Mouse (Mus musculus): ENCODE measurements around the gene Tango2.
A peak's percentile ranks its signal among the peaks of the same experiment; 100 is the strongest.

Gene Tango2

GRCm38 (mm10) chr16:18383045-18383726, 35.3 kb upstream of the Tango2 start:
- no peak for DNase-seq (ENCODE audit: low read depth)

GRCm38 (mm10) chr16:18381621-18382258, 33.8 kb upstream of the Tango2 start:
- DNase-seq (ENCODE audit: low read depth): no peak

- DNase-seq (ENCODE audit: low read depth): no peak
Observed at GRCm38 (mm10) chr16:18380495-18381063, 32.7 kb upstream of the Tango2 start.

- no peak for DNase-seq (ENCODE audit: low read depth)
Observed at GRCm38 (mm10) chr16:18379338-18380001, 31.6 kb upstream of the Tango2 start.

GRCm38 (mm10) chr16:18378489-18378888, 30.6 kb upstream of the Tango2 start:
- DNase-seq (ENCODE audit: low read depth): no peak

- no peak for DNase-seq (ENCODE audit: low read depth)
Observed at GRCm38 (mm10) chr16:18377203-18377602, 29.3 kb upstream of the Tango2 start.

GRCm38 (mm10) chr16:18376297-18376954, 28.5 kb upstream of the Tango2 start:
- DNase-seq (ENCODE audit: low read depth): no peak

GRCm38 (mm10) chr16:18373632-18374031, 25.7 kb upstream of the Tango2 start:
- no peak for DNase-seq (ENCODE audit: low read depth)

- DNase-seq (ENCODE audit: low read depth): no peak
Observed at GRCm38 (mm10) chr16:18370197-18370596, 22.3 kb upstream of the Tango2 start.

GRCm38 (mm10) chr16:18366849-18367248, 18.9 kb upstream of the Tango2 start:
- DNase-seq (ENCODE audit: low read depth): no peak

- DNase-seq (ENCODE audit: low read depth): no peak
Observed at GRCm38 (mm10) chr16:18362948-18363347, 15.0 kb upstream of the Tango2 start.

- DNase-seq (ENCODE audit: low read depth): no peak
Observed at GRCm38 (mm10) chr16:18360151-18360805, 12.4 kb upstream of the Tango2 start.

- no peak for DNase-seq (ENCODE audit: low read depth)
Observed at GRCm38 (mm10) chr16:18357977-18358376, 10.1 kb upstream of the Tango2 start.

GRCm38 (mm10) chr16:18356961-18357360, 9.1 kb upstream of the Tango2 start:
- DNase-seq (ENCODE audit: low read depth): no peak

GRCm38 (mm10) chr16:18353106-18353505, 5.2 kb upstream of the Tango2 start:
- no peak for DNase-seq (ENCODE audit: low read depth)

GRCm38 (mm10) chr16:18351313-18352055, 3.6 kb upstream of the Tango2 start:
- peak; percentile 17 for DNase-seq (ENCODE audit: low read depth)

- no peak for DNase-seq (ENCODE audit: low read depth)
Observed at GRCm38 (mm10) chr16:18349761-18350325, 1.9 kb upstream of the Tango2 start.

- peak; percentile 25 for DNase-seq (ENCODE audit: low read depth)
Observed at GRCm38 (mm10) chr16:18348601-18349175, 785 bp upstream of the Tango2 start.

GRCm38 (mm10) chr16:18345243-18345642, 2.7 kb downstream of the Tango2 start:
- DNase-seq (ENCODE audit: low read depth): peak; percentile 87

- peak; percentile 96 for DNase-seq (ENCODE audit: low read depth)
Observed at GRCm38 (mm10) chr16:18343778-18344177, 4.1 kb downstream of the Tango2 start.

Measured in induced T-regulatory cell, adult 2 months (primary cell).